Mouse (Mus musculus) layer of hippocampus, postnatal 14 days (tissue): ENCODE results near the gene Mettl14. TPM values are rescaled to one million over a fixed set of nuclear protein-coding genes. Genes with fewer than 3 reads are reported as not detected.
"Not testable (repeated sequence)": the region's sequence is repeated elsewhere in the genome, so short reads cannot be mapped to it uniquely, and the experiment has no call there.

ENCODE experiments used
- DNase-seq, 2 experiments: peaks; one replicate each; pipeline ENCODE4 v3.0.0; 2021 to 2022; ENCODE audit warnings: low spot score in 2 of 2, mixed read lengths in 1 of 2
- total RNA-seq, 2 experiments: library from RNA; stranded (reverse); gene quantifications; 2 replicates each; pipeline ENCODE4 v1.2.3; 2021

Gene Mettl14
- total RNA-seq, 2 experiments from 2014 or later, result 14.0 to 15.8 TPM

GRCm38 (mm10) chr3:123366820-123367219 lies 19.1 kb downstream of the Mettl14 start:
- DNase-seq, result not testable (repeated sequence)

- no peak for DNase-seq
These were observed 29.4 kb downstream of the Mettl14 start for GRCm38 (mm10) chr3:123356377-123356991.

DNA sequence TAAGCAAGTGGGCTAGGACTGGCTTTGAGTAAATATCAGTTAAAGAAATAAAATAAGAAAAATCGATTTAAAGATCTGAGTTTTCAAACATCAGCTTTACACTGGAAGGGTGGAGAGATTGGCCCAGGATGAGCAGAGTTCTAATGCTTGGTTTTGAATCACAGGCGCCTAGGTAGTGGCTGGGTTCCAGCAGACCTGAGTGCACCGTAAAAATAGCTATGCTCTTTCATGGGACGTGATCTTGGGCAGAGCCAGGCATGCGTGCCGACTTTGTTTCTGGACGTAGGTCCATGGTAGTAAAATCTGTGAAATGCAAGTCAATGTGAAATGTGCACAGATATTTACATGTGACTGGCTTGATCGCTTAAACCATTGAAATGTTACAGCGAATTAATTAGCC lies 31.5 kb downstream of the Mettl14 start:
- DNase-seq, result no peak

DNA sequence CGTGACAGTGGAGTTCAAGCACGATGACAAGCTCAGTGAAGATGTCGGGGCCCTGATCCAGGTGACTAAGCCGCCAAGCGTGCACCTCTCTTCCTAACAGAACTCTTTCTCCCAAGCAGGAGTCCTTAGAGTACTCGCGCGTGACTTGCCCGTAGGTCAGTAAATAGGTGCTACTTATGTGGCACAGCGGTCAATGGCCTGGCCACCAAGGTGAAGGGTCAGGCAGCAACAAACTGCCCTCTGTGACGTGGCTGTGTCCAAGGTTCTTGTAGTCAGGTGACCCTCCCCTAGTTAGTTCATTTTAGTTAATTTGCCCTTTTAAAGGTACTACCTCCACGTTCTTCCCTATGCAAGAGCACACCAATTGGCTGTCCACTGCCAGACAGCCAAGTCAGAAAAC lies 32.2 kb downstream of the Mettl14 start:
- DNase-seq, result no peak

DNA sequence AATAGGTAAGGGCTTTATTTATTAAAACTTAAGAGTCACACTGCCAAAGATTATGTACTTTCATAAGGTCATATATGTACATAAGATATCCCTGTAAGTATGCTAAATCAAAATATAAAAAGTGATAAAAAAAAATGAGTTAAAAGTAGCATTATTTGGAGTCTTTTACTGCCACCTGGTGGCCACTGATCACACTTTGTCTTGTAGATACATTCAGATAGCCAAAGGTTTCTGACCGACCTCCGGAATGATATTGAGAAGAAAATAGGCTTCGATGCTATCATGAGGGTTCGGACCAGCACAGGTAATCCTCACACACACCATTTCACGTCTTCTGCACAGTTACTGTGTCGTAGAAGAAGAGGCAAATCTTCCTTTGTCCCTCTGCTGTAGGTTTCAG lies 32.7 kb downstream of the Mettl14 start:
- peak in 1 of 2 experiments; percentile 56 for DNase-seq

- no peak for DNase-seq
These were observed 34.4 kb downstream of the Mettl14 start for GRCm38 (mm10) chr3:123351519-123351918.

DNA sequence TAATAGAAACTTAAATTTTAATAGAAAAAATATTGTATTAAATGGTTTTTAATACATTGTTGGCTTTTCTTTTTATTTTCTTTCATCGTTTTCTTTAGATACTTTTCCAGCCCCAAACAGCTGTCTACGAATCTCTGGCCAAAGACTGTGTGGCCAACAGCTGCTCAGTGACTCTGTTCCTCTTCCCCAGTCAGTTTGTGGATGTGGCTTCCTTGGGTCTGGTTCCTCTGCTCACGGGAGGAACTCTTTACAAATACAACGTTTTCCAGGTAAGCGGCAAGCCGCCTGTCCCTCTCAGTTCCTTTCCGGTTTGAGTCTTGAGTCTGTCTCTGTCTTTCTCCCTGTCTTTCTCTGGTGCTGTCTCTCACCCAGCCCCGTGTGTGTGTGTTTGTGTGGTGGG lies 35.3 kb downstream of the Mettl14 start:
- DNase-seq, result no peak

GRCm38 (mm10) chr3:123348080-123348802 lies 37.7 kb downstream of the Mettl14 start:
- DNase-seq, result peak in 1 of 2 experiments; percentile 56

DNA sequence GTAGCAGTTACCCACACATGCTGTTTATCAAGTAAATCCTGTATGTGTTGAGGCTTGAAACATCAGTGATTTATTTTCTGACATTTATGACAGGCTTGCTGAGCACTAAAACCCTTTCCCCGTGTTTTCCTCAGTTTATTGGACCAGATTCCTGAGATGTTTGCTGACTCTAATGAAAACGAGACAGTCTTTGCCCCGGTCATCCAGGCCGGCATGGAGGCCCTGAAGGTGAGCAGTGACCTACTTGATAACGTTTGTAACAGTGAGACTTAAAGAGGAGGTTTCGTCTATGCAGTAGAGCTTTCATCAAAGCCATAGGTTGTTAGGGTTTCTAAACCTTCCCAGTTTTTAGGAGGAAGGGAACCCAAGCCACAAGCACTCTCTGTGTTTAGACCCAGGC lies 42.2 kb downstream of the Mettl14 start:
- DNase-seq, result no peak

- DNase-seq, result no peak
These were observed 44.9 kb downstream of the Mettl14 start for GRCm38 (mm10) chr3:123341049-123341448.

DNA sequence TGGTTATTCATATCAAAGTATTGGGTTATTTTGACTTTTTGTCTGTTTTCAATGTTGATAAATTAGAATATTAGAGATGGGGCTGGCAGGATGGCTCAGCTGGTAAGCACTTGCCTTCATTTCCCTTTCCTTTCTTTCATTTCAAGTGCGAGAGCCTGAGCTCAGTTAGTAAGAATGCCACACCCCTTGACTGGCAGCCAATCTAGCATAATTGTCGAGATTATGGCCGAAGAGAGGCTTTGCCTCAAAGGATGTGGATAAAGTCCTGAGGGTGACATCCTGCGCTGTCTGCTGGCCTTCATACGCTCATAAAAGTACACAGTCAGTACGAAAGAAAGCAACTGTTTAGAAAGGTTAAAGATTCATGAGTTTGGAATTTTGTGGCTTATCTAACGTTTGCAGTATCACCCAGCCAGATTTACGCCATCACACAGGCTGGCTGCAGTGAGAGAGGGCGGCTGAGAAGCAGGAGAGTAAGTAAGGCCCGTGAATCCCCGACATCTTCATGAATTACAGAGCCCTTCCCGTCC lies 47.2 kb downstream of the Mettl14 start:
- no peak for DNase-seq

DNA sequence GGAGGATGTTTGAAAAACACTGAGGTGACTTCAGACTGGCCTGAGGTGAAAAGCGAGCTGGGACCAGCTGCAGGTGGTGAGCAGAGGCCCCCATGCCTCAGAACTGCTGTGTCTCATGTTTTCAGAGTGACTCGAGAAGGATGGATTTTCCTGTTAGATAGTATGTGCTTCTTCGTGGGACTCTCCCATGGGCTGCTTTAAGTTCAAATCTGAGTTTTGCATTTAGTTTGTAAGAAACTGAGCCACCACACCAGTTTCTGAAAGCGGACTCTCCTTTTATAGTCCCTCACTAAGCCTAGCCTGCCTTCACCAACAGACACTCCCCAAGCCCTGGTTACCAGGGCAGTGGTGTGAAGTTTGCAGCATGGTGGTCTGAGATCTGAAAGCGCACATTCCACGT lies 48.1 kb downstream of the Mettl14 start:
- no peak for DNase-seq

GRCm38 (mm10) chr3:123336951-123337350 lies 49.0 kb downstream of the Mettl14 start:
- DNase-seq, result no peak

DNA sequence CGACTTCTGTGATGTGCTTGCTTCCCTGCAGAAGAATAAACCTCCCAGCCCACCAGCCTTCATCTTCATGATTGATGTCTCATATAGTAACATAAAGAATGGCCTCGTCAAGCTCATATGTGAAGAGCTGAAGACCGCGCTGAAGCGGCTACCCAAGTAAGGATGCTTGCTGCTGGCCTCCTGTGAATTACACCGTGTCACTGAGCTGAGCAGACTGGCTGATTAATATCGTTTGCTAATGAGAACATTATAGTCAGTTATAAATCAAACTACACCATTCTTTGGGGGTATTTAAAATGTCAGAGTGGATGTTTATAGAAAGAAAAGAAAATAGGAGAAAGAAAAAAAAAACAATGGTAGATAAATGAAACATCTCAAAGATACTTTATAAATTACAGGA lies 49.5 kb downstream of the Mettl14 start:
- DNase-seq, result no peak

DNA sequence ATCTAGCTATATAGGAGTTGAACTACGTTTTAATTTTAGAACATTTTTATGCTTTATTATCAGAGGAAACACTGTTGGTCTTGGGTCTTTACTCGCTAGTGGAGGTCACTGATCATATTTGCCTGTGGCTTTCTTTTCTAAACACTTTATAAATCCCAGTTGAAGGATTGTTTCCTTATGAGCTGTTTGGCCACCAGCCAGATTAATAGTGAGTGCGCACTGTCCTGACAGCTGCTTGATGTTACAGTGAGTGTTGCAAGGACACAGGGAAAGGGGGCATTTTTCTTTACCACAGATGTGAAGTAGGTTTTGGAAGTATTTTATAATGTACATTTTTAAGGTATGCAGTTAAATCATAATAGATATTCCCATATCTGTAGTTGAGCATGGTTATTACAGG lies 50.4 kb downstream of the Mettl14 start:
- no peak for DNase-seq

GRCm38 (mm10) chr3:123334947-123335346 lies 51.0 kb downstream of the Mettl14 start:
- no peak for DNase-seq

DNA sequence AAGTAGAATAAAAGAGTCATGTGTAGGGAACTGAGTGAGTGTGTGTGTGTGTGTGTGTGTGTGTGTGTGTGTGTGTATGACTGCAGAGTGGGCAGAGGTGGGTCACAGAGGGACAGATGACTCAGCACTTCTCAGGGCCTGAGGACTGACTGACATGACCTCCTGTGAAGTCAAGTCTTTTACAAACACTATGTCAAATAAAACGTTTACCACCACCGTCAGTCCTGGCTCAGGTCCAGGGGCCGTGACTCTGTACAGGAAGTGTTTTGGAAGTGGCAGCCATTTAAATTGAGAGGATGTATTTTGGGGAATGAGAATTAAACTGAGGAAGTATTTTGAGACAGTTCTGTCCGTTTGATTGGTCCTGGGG lies 52.9 kb downstream of the Mettl14 start:
- DNase-seq, result no peak

- DNase-seq, result no peak
These were observed 53.4 kb downstream of the Mettl14 start for GRCm38 (mm10) chr3:123332330-123333054.

DNA sequence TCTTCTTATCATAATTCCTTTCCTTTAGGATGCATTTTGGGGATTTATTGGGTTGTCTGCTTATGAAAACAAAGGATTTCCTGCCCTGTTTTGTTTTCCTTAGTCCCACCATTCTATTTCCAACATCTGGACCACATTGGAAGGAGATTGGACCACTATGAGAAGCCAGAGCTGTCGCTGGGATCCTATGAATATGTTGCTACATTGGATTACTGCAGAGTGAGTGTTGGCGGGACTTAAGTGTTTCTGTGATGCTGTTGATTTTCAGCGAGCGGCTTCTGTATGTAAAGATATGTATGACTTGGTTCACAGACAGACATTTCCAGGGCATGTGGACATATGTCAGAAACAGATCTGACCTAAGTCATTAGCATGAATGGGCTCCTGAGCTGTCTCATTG lies 55.7 kb downstream of the Mettl14 start:
- DNase-seq, result no peak

DNA sequence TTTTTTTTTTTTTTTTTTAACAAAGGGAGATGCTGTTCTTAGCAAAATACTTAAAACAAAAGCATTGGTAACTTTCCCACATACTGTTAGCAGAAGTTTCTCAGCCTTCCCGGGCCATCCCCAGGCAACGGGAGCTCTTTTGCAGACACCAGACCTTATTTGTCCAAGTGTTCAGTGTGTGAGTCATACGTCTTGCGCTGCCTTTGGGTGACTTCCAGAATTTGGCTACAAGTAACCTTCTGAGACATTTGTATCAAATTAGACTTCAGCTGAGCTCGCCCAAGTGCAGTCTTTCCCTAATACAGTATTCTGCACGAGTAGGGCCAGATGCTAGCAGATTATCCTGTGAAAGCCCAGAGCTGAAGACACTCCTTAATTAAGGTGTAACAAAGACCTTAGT lies 56.7 kb downstream of the Mettl14 start:
- DNase-seq, result no peak

- no peak for DNase-seq
These were observed 61.6 kb downstream of the Mettl14 start for GRCm38 (mm10) chr3:123324326-123324725.

GRCm38 (mm10) chr3:123322147-123322546 lies 63.8 kb downstream of the Mettl14 start:
- peak in 1 of 2 experiments; percentile 74 for DNase-seq
